Mouse (Mus musculus): ENCODE data around the gene Arsb.

Arsb gene

GRCm38 (mm10) chr13:93924735-93925432 is 153.5 kb downstream of the Arsb start:
- DNase-seq, result peak; percentile 81

- DNase-seq, result peak; percentile 46
Measured at GRCm38 (mm10) chr13:93930561-93931340, 159.3 kb downstream of the Arsb start.

DNA sequence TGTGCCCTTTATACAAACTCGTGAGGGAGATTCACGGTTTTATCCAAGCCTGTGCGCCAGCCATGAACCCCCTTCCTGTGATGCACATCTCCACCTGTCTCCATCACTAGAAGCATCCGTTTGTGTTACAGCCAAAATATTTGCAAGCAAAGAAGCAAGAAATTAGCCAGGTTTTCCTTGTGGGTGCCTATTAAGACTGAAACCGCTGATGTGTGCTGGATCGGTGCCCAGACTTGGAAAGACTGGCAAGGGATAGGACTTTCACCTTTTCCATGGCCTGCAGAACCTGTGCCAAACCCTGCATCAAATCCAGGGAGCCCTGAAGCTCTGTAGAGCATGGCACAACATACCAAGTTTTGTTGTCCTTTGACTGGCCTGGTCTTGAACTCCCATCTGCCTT is 165.0 kb downstream of the Arsb start:
- DNase-seq, result no peak

DNA sequence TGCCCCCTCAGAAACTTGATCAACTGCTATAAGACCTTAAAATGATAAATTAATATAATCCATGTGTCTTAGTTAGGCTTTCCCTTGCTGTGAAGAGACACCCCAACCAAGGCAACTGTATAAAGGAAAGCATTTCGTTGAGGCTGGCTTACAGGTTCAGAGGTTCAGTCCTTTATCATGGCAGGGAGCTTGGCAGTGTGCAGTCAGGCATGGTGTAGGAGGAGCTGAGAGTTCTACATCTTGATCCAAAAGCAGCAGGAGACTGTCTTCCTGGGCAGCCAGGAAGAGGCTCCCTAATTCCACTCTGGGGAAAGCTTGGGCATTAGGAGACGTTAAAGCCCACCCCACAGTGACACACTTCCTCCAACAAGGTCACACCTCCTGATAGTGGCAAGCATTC is 166.7 kb downstream of the Arsb start:
- DNase-seq, result no peak

- peak; percentile 97 for DNase-seq
Measured at GRCm38 (mm10) chr13:93939363-93940127, 168.1 kb downstream of the Arsb start.

DNA sequence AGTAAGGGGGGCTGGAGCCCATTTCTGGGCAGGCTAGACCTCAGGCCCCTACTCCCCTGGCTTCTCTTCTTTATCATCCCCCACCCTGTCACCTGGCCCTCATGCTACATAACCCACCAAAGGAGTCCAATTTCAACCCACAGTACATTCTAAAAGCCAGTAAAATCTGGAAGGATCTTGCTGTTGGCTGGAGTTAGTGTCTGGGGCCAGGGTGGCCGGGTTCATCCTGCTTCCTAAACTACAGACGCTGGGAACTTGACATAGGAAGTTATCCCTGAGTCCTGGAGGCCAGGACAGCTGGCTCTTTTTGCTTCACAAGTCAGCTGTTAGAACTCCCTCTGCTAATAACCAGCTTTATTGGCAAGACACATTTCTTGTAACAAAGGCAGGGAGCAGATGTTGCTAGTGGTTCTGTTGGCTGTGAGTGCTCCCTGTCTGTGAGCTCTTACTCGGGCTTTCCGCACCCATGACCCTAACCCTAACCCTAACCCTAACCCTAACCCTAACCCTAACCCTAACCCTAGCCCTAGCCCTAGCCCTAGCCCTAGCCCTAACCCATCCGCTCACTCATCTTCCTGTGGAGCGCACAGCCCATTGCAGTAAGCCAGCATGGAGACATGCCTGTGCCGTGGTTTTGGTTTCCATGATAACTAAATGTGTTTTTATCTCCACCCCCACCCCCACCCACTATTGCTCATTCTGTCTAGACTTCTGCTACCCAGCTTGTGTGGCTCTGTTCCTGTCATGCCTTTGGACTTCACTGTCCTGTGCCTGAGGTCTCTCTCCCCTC is 169.5 kb downstream of the Arsb start:
- DNase-seq, result peak; percentile 98

DNA sequence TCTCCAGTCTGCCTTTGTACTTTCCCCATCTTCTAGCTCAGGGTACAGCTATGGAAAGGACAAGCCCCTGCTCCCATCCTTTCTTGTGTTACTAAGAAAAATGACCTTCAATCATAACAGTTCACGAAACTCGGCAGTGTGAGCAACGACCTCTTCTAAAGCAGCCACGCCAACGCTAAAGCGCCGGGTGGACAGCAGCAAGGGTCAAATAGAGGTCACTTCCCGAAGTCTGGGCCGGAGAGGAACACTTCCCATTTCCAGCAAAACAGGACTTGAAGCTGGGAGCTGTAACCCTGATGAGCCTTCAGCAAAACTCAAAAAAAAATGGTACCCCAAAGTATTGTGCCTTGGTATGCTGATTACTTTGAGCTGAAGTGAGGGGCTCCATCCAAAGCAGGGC is 179.6 kb downstream of the Arsb start:
- DNase-seq, result peak; percentile 93

- peak; percentile 72 for DNase-seq
Measured at GRCm38 (mm10) chr13:93951555-93951954, 180.1 kb downstream of the Arsb start.

DNA sequence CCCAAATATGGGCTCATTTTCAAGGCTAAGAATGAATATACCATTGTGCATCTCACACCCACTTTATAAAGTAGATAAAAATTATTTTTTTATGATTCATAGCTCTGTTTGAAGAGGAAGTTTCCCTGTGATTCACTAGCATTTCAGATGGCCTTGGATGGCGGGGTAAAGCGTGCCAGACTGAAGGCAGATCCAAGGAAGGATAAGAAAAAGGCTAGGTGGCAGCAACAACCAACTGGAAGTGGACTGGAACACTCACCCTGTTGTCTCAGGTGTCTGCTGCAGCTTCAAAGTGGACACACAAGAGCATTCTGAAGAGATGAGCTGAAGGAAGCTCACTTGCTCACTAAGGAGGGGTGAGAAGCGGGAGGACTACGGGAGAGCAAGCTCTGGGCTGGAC is 181.0 kb downstream of the Arsb start:
- peak; percentile 53 for DNase-seq

GRCm38 (mm10) chr13:93957907-93958306 is 186.5 kb downstream of the Arsb start:
- no peak for DNase-seq

GRCm38 (mm10) chr13:93966271-93966670 is 194.8 kb downstream of the Arsb start:
- DNase-seq, result no peak

DNA sequence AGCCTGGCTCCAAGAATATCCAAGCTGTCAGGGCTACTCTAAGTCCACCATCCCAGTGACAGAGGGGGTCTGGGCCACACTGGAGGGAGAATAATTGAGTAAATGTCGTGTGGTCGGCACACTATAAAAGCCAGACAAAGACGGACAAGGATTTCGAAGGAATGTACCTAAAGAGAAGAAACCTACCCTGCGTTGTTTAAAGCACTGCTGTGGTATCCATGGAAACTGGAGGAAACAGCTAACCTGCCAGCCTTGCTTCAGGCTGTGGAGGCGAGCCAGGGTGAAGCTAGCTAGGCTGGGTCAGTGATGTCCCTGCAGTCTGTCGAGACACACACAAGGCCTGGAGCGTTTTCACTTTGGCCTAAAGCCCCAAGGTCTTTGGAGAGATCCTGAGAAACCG is 195.7 kb downstream of the Arsb start:
- DNase-seq, result no peak

GRCm38 (mm10) chr13:93970115-93970514 is 198.7 kb downstream of the Arsb start:
- DNase-seq, result no peak

DNA sequence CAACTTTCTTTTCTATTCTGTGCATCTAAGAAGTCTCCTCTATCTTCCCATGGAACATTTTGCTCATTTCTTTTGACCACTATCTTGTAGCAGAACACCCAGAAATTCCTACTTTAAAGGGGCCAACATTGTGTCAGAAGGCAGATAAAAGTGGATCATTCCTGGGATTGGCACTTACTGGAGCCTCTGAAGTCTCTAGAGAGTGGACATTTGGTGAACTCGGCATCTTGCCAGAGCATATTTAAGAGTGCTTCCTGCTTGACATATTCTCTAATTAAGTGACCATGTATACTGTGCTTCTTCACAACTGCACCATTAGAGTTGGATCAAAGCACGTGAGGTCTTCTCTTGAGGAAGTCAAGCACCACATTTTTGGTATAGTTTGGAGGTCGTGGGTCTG is 201.0 kb downstream of the Arsb start:
- no peak for DNase-seq

DNA sequence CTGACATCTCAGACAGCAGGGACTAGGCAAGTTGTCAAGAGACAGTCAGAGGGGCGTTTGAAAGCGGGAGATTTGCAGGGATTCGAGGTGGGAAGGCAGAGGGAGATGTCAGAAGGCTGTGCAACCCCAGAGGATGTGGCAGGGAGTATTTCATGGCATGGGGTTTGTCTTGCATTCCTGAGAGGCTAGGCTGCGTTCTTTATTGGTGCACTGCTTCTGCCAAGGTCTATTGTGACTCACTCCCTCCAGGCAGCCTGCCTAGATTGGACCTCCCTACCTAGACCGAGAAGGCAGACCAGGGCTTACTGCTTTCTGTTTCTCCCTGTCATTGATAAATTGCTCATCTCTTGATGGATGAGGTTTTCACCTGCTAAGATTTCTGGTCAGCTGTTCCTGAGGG is 204.2 kb downstream of the Arsb start:
- DNase-seq, result no peak

DNA sequence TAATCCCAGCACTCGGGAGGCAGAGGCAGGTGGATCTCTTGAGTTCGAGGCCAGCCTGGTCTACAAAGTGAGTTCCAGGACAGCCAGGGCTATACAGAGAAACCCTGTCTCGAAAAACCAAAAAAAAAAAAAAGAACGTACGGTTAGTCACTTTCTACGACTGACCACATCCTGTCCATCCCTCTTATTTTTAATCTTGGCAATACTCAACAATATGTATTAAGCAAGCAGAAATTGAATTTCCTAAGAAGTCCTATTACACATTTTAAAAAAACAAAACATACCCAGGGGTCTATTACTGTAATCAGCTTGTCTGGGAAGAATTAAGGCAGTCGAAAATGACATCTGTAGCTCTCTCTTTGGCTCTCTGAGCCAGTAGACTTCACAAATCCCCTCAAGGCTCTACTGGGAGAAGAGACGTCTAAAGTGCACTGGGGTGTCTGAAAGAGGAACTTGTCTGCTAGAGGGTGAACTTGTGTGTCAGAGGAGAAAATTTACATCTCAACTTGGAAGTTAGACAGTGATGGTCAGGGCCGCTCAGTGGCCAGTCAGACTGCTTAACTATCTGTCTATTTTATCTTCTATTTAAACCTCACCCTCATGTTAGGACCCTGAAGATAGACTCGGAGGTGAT is 205.6 kb downstream of the Arsb start:
- DNase-seq, result no peak

DNA sequence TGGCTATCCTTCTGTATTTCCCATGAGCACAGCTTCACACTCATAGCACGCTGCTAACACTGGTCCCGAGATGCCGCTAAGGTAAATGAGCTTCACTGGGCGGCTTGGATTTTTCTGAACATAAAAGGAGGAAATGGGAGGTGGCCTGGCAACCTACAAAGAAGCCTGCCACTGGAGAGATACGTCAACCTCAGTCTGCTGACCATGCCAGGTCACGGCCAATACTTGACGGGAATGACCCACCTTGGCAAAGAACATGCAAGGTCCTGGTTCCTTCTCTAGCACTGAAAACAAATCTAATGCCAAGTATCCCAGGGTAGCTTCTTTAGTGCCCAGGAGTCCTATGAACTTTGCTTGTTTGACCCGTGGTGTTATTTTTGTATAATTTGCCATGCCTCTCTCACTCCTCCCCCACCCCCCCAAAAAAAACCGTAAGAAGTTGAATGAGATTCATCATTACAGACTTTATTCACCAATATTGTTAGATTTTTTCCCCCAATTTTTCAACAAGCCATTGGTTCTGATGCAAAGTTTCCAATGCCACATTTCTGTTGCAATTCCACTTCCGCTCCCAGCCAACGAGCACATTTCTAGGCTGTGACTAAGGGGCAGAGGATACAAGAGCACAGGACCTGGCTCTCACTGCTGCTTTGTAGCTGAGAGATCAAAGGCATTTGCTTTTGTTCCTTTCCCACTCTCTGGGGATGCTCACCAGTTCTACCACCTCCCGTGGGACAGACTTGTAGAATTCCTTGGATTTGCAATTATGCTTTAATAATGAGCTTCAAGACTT is 207.5 kb downstream of the Arsb start:
- DNase-seq, result peak; percentile 86

- DNase-seq, result no peak
Measured at GRCm38 (mm10) chr13:93979754-93980153, 208.3 kb downstream of the Arsb start.

GRCm38 (mm10) chr13:93984521-93984920 is 213.1 kb downstream of the Arsb start:
- no peak for DNase-seq

- no peak for DNase-seq
Measured at GRCm38 (mm10) chr13:93985181-93985580, 213.8 kb downstream of the Arsb start.

GRCm38 (mm10) chr13:93985750-93986149 is 214.3 kb downstream of the Arsb start:
- peak; percentile 68 for DNase-seq
